Mouse (Mus musculus): Measurements from ENCODE around the gene Olfr201. TPM values are rescaled to one million over a fixed set of nuclear protein-coding genes. Genes with fewer than 3 reads are reported as not detected.
"Not testable (repeated sequence)": the region's sequence is repeated elsewhere in the genome, so short reads cannot be mapped to it uniquely, and the experiment has no call there.

The Olfr201 gene
- not detected for total RNA-seq (2021)
- long read RNA-seq, experiment 1: 0 reads
- long read RNA-seq, experiment 2: 0 reads

- not testable (repeated sequence) for DNase-seq
Observed at GRCm38 (mm10) chr16:59272532-59272931, at the start of gene Olfr201. Gene Olfr201, minus strand, starts transcription at chr16:59272632.

GRCm38 (mm10) chr16:59318148-59318547, 45.7 kb upstream of the Olfr201 start, which contains the start of gene Olfr204:
Gene Olfr204, minus strand, starts transcription at chr16:59318248.
- no peak for DNase-seq

DNA sequence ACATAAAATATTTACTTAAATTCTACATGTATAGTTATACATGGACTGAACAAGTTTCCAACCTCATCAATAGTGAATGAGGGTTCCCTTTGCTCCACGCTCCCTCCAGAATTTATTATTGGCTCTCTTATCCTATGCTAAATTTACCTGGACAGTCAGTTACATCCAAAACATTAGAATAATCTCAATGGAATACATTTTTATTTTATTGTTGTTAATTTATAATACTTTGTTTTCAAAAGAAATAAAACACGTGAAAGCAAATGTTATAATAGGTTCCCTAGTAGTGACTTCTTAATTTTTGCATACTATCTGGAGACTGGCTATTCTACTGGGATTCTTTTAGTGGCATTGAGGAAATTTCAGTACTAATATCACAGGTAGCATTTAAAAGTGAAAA, 26.1 kb upstream of the Olfr201 start, which contains the start of gene Olfr203:
Olfr203 (plus strand) TSS at position 301 of the 400 bp plus-strand sequence.
- no peak for DNase-seq

GRCm38 (mm10) chr16:59287576-59287975, 15.1 kb upstream of the Olfr201 start:
- DNase-seq: not testable (repeated sequence)

DNA sequence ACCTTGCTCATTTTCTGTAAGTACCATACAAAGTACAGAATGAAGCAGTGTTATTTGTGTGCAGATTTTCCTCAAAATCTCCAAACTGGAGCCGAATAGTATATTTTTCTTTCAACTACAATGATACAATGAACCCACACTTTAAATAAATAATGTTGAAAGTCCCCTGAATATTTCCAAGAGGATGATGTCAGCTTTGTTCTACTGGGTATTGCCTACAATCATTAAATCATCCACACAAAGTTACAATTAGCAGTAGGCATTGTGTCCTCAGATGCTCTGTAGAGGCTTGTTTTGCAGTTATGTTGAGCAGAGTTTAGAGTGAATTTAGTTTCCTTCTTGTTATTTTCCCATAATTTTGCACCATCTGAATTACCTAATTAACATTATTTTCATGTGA, 14.3 kb upstream of the Olfr201 start, which contains the start of gene Olfr202:
Olfr202 (minus strand) TSS at position 101 of the 400 bp plus-strand sequence.
- no peak for DNase-seq

DNA sequence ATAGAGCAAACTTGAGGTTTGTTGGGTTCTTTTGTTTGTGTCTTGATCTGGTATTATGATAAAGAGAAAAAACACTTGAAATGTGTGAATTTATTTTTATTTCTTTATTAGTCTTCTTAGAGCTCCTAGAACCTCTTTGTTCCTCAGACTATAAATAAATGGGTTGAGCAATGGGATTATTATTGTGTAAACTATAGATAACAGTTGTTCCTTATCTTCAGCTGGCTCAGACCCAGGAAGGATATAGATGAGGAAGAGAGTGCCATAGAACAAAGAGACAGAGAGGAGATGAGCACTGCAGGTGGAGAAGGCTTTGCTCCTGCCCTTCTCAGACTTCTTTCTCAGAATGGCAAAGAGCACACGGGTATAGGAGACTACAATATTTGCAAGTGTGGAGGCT, 11.0 kb upstream of the Olfr201 start:
- no peak for DNase-seq

DNA sequence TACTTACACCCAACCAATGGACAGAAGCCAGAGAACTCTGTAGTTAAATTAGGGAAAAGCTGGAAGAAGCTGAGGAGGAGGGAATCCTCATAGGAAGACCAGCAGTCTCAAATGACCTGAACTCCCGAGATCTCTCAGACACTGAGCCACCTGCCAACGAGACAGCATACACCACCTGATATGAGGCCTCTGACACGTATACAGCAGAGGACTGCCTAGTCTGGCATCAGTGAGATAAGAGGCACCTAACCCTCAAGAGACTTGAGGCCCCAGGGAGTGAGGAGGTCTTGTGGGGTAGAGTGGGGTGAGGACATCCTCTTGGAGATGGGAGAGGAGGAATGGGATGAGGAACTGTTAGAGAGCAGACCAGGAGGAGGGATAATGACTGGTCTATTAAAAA, 8.1 kb upstream of the Olfr201 start:
- DNase-seq: no peak

GRCm38 (mm10) chr16:59269097-59269496, 3.3 kb downstream of the Olfr201 start:
- not testable (repeated sequence) for DNase-seq

DNA sequence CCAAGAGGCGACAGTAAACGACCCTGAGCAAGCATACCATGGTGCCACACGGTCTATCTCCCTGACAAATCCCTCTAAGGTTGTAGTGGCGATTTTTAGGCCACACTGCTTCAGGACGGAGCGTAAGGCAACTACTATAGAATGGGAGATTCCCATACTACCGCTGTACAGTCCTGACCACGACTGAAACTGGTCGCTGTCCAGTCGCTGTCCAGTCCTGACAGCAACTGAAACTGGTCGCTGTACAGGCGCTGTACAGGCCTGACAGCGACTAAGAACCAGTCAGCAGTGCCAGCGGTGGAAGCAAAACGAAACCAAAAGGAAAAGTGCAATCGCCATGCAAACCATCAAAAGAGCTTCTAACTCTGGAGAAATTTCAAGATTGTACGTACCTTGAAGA, 22.7 kb downstream of the Olfr201 start:
- no peak for DNase-seq

GRCm38 (mm10) chr16:59219667-59220066, 52.8 kb downstream of the Olfr201 start, which contains the start of gene Olfr199:
Gene Olfr199, minus strand, starts transcription at chr16:59219767.
- DNase-seq: not testable (repeated sequence)

DNA sequence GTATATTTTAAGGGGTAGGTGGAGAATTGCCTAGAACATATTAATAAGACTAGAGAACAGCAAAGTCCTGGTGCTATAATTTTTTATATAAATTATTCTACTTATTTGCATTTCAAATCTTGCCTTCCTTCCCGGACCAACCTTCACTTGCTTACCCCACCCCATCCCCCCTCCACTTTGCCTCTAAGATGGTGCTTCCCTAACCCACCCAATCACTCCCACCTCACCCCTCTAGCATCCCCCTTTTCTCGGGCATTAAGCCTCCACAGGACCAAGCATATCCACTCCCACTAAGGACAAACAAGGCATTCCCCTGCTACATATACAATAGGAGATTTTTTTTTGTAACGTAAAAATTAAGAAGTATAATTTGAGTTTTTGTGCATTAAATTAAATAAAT, 54.6 kb downstream of the Olfr201 start:
- DNase-seq: not testable (repeated sequence)

Other genes with a start within 250 kb of the Olfr201 start
- gene Olfr186, start 242.3 kb downstream of the Olfr201 start, total RNA-seq (2021): not detected
- gene Olfr187, start 232.9 kb downstream of the Olfr201 start, total RNA-seq (2021): not detected
- not detected for gene Olfr190, start 194.6 kb downstream of the Olfr201 start, total RNA-seq (2021)
- not detected for gene Olfr191, start 182.8 kb downstream of the Olfr201 start, total RNA-seq (2021)
- gene Olfr193, start 160.8 kb downstream of the Olfr201 start, total RNA-seq (2021): not detected
- not detected for gene Olfr194, start 151.6 kb downstream of the Olfr201 start, total RNA-seq (2021)
- not detected for gene Olfr195, start 125.6 kb downstream of the Olfr201 start, total RNA-seq (2021)
- gene Olfr196, start 102.2 kb downstream of the Olfr201 start, total RNA-seq (2021): not detected
- gene Olfr198, start 69.1 kb downstream of the Olfr201 start, total RNA-seq (2021): not detected
- not detected for gene Olfr199, start 52.9 kb downstream of the Olfr201 start, total RNA-seq (2021)
- not detected for gene Olfr202, start 14.2 kb upstream of the Olfr201 start, total RNA-seq (2021)
- not detected for gene Olfr203, start 26.2 kb upstream of the Olfr201 start, total RNA-seq (2021)
- gene Olfr204, start 45.6 kb upstream of the Olfr201 start, total RNA-seq (2021): not detected
- not detected for gene Olfr205, start 58.5 kb upstream of the Olfr201 start, total RNA-seq (2021)
- gene Olfr206, start 76.6 kb upstream of the Olfr201 start, total RNA-seq (2021): not detected
- not detected for gene Olfr209, start 91.4 kb upstream of the Olfr201 start, total RNA-seq (2021)
- gene Gabrr3, start 134.7 kb upstream of the Olfr201 start, total RNA-seq (2021): under 1 TPM in 1 of 2 experiments, not detected in 1; 0.07 TPM
- gene Riox2, start 199.1 kb upstream of the Olfr201 start, total RNA-seq (2021): 10 to 100 TPM; 16.9 to 17.2 TPM